Mouse (Mus musculus) intestine, embryonic 16.5 days (tissue): Measurements from ENCODE around the gene Casq1. TPM values are rescaled to one million over a fixed set of nuclear protein-coding genes. Genes with fewer than 3 reads are reported as not detected.
A peak's percentile ranks its signal among the peaks of the same experiment; 100 is the strongest.

Experiments used
- ATAC-seq: fragments of 200-750 bp; cut with Nextera tagmentation; 2 replicates; pipeline ENCODE4 v1.8.0; 2017; ENCODE audit warnings: moderate TSS enrichment, moderate library complexity
- H3K27ac ChIP-seq: fragments of 300-500 bp; sonication (generic); 2 replicates; pipeline ENCODE4 v1.5.1; 2014; ENCODE audit warnings: mild to moderate bottlenecking, low read length
- H3K27me3 ChIP-seq: fragments of 300-500 bp; sonication (generic); replicated peaks from 2 replicates; pipeline ENCODE4 v1.6.1; 2014; ENCODE audit warnings: low read length, control low read depth, mixed read lengths; ENCODE audit not compliant: control insufficient read depth, insufficient read depth
- H3K36me3 ChIP-seq: fragments of 300-500 bp; sonication (generic); 2 replicates; pipeline ENCODE4 v1.6.1; 2014; ENCODE audit warnings: low read length, control low read depth; ENCODE audit not compliant: control insufficient read depth, insufficient read depth
- H3K4me1 ChIP-seq: fragments of 300-500 bp; sonication (generic); 2 replicates; pipeline ENCODE4 v1.6.1; 2014; ENCODE audit warnings: low read length, control low read depth, mixed read lengths; ENCODE audit not compliant: control insufficient read depth, insufficient read depth
- H3K4me2 ChIP-seq: fragments of 300-500 bp; sonication (generic); 2 replicates; pipeline ENCODE4 v1.6.1; 2014; ENCODE audit warnings: low read depth, low read length, control low read depth
- H3K4me3 ChIP-seq: fragments of 300-500 bp; sonication (generic); 2 replicates; pipeline ENCODE4 v1.5.1; 2014; ENCODE audit warnings: mild to moderate bottlenecking, low read length
- H3K9ac ChIP-seq: fragments of 300-500 bp; sonication (generic); 2 replicates; pipeline ENCODE4 v1.6.1; 2014; ENCODE audit warnings: low read depth, low read length
- H3K9me3 ChIP-seq: fragments of 300-500 bp; sonication (generic); 2 replicates; pipeline ENCODE4 v1.6.1; 2016; ENCODE audit warnings: low read length, control low read depth; ENCODE audit not compliant: control insufficient read depth
- WGBS: fragments of 180-500 bp; shearing (Covaris S2); extraction: QIAGEN DNeasy Blood & Tissue Kit; methylation state at CpG from one replicate; pipeline ENCODE4 v1.1.7; 2014; 5-methylcytosine and 5-hydroxymethylcytosine counted together
- polyA plus RNA-seq: library from polyadenylated mRNA; unstranded; fragments of >200 nt; fragmentation: Nextera tagmentation; extraction: Ambion mirVana; gene quantifications from 2 replicates; pipeline ENCODE4 v1.2.1, GENCODE M21; 2015

Casq1 gene
- polyA plus RNA-seq, 1 experiment from 2014 or later: 24.1 TPM

DNA sequence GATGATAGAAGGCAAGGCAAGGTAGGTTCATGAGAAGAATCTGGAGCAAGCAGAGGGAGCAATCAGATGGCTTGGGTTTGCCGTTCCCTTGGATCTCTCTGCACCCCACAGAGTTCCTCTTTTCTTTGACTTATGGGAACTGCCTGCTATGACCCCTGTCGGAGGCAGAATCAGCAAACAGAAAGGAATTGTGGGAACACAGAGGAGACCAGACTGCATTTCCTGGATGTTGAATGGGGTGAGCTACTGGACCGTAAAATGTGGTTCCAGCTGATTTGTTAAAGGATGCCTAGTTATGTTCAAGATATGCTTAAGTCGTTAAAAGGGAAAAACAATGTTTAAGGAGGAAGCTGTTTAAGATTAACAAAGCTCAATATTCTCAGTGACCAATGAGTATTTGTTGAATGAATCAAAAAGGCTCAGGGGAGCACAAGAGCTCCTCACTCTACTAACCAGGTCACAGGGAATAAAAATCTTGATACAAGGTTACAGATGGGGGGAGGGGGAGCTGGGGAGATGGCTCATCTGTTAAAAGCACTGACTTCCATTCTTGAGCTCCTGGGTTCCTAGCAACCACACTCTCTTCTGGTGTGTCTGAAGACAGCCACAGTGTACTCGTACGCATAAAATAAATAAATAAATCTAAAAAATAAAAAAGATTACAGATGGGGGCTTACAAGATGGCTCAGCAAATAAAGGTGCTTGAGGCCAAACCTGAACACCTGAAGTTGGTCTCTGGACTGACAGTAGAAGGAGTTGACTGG is 21.5 kb upstream of the Casq1 start:
- Histone ChIP-seq H3K4me1 (no peaks in the 10 kb centered on the region), H3K9ac (no peak overlapping the region), H3K4me2 (no peak overlapping the region), H3K27ac (no peak overlapping the region), H3K4me3 (no peak overlapping the region), H3K36me3 (no peaks in the 10 kb centered on the region), H3K9me3 (no peaks in the 10 kb centered on the region), H3K27me3 (peaks cover 5% of the 10 kb centered on the region; the same call in 1 of the 2 replicates)
- WGBS: 62% methylated on average over 6 of the region's 6 CpGs
- ATAC-seq: no peak

DNA sequence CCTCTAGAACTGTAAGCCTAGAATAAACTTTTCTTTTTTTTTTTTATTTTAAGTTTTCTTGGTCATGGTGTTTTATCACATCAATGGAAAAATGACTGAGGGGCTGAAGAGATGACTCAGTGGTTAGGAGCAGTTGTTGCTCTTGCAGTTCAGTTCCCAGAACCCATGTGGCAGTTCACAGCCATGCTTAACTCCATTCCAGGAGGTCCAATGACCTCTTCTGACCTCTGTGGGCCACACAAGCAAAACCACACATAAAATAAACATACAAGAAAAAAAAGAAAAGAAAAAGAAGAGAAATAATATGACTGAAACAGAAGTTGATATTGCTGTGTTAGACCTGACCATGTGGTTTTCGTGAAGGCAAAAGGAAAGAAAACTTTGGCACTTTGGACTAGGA is 9.5 kb upstream of the Casq1 start:
- WGBS: 92% methylated on average over 1 of the region's 1 CpGs
- Histone ChIP-seq H3K27ac (no peak overlapping the region), H3K36me3 (no peaks in the 10 kb centered on the region), H3K9ac (no peak overlapping the region), H3K4me2 (no peak overlapping the region), H3K27me3 (no peaks in the 10 kb centered on the region), H3K4me3 (no peak overlapping the region), H3K9me3 (no peaks in the 10 kb centered on the region), H3K4me1 (no peaks in the 10 kb centered on the region)
- ATAC-seq: no peak

DNA sequence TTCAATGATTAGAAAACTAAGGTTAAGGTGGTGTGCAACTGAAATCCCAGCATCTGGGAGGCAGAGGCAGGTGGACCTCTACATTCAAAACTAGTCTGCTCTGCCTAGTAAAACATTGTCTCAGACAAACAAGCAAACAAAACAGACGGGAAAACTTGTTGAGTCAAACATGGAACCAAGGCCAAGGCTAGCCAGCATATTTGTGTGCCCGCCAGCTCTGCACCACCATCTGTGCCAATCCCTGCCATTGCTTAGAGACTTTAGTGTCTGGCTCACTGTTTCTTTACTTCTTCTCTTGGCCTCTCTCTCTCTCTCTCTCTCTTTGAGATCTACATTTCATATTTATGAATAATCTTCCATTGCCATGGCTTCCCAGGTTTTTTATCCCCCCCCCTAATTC is 8.5 kb upstream of the Casq1 start:
- 80% methylated on average over 2 of the region's 2 CpGs for WGBS
- H3K27ac ChIP-seq: no peak overlapping the region
- no peak for ATAC-seq
- H3K36me3 ChIP-seq: no peaks in the 10 kb centered on the region
- no peak overlapping the region for H3K4me2 ChIP-seq
- no peak overlapping the region for H3K4me3 ChIP-seq
- no peak overlapping the region for H3K9ac ChIP-seq
- no peaks in the 10 kb centered on the region for H3K27me3 ChIP-seq
- no peaks in the 10 kb centered on the region for H3K9me3 ChIP-seq
- no peaks in the 10 kb centered on the region for H3K4me1 ChIP-seq

DNA sequence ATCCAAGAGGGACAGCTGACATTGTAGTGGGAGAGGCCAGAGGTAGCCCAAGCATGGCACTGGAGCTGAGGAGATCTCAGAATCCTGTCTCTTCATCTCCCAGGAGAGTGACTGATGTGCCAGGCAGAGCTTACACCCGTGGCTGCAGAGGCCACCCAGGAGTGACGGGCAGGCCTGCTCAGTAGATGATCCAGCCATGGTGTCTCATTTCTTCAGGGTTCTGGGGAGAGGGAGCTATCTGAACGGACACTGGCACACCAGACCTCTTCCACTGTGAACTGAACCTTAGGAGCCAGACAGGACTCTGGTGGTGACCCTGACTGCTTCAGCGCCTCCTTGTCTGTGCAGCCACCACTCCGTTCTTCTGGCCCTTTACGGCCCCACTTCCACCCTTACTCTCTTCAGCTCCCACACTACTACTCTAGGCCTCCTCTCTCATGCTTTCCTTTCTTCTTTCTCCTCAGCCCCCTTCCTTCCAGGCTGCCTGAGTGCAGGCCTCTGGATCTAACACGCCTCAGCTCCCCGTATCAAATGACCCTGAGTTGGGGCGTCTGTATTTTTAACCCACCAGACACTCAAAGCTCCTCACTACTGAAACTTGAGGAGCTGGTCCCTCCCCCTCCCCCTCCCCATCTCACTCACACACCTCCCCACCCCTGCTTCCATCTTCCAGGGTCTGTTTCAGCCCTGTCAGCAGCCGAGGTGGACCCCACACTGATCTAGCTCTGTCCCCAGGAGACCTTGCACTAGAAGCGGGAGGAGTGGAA is 1.8 kb upstream of the Casq1 start:
- Histone ChIP-seq H3K4me2 (no peak overlapping the region), H3K4me3 (no peak overlapping the region), H3K9me3 (no peaks in the 10 kb centered on the region), H3K9ac (no peak overlapping the region; the same call in 1 of the 2 replicates), H3K27ac (peak overlapping the region; percentile 46), H3K27me3 (no peaks in the 10 kb centered on the region), H3K36me3 (no peaks in the 10 kb centered on the region), H3K4me1 (peaks cover 18% of the 10 kb centered on the region)
- WGBS: 49% methylated on average over 11 of the region's 11 CpGs
- no peak for ATAC-seq

DNA sequence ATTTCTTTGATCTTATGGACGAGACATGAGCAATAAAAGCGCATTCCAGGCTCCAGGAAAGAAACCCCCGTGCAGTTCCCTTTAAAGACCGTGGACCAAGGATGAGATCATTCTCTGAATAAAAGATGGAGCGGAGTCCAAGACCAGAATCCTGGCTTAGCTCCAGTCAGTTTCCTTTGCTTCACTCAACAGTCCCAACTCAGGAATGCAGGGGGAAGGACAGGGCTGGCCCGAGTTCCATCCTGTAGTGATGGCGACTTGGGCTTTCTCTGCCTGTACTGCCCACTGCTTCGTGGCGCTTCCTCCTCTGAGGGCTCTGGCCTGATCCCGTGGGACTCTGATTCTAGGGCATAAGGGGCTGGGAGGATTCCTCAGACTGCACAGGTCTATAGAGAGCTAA is 746 bp upstream of the Casq1 start:
- H3K27ac ChIP-seq: peak overlapping the region; percentile 59
- 32% methylated on average over 10 of the region's 10 CpGs for WGBS
- no peaks in the 10 kb centered on the region for H3K27me3 ChIP-seq
- no peaks in the 10 kb centered on the region for H3K9me3 ChIP-seq
- H3K9ac ChIP-seq: no peak overlapping the region
- peak; percentile 70 for ATAC-seq
- H3K4me2 ChIP-seq: no peak overlapping the region
- H3K36me3 ChIP-seq: no peaks in the 10 kb centered on the region
- H3K4me3 ChIP-seq: no peak overlapping the region
- H3K4me1 ChIP-seq: peaks cover 18% of the 10 kb centered on the region

DNA sequence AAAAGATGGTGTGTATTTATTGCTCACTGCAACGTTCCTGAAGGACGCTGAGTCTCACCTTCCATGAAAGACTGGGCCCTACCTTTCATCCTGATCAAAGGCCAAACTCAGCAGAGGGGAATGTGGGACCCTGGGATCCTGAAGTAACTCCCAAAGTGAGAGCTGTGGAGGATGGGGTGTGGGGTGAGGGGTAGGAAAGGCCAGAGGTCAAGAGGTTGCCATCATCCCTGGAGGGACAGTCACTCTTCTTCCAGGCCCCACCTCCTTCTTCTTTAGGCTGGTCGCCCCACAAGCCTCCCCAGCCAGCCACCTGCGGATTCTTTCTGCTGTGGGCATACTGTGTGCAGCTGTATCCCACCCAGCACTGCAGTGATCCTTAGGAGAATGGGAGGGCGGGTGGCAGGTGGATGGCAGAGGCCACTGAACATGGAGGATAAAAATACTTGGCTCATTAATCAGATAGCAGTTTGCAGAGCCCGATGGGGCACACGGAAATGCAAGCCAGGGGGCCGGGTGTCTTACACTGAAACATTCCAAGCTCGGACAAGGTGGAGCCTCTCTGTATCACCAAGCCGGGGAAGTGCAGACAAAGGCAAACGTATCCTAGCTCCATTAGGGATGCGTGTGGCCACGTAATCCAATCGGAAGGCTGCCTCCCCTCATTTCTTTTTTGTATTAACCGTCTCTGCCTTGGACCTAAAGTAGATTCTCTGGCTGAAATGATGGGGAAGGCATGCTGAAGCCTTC is 1.3 kb downstream of the Casq1 start:
- Histone ChIP-seq H3K4me2 (no peak overlapping the region), H3K27ac (no peak overlapping the region), H3K9ac (no peak overlapping the region), H3K36me3 (no peaks in the 10 kb centered on the region), H3K27me3 (no peaks in the 10 kb centered on the region), H3K4me1 (peaks cover 18% of the 10 kb centered on the region), H3K9me3 (no peaks in the 10 kb centered on the region), H3K4me3 (no peak overlapping the region)
- 58% methylated on average over 15 of the region's 15 CpGs for WGBS
- ATAC-seq: no peak

DNA sequence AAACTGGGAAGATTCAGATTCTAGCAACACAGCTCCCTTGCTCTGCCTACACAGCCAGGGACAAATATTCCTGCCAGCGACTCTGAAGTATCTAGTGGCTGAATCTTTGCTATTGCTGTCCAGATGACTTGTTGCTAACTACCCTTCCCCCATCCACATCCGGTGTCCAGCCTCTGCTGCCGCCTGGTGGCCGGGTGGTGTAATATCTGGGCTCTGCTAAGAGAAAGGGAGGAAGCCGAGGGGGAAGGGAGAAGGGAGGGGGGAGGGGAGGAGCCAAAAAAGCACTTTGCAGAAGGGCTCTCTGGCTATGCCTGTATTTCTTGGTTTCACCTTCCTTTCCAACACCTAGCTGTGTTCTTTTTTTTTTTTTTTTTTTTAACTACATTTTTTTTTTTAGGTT is 2.5 kb downstream of the Casq1 start:
- peak overlapping the region; percentile 22; the same call in 1 of the 2 replicates for H3K4me3 ChIP-seq
- H3K27me3 ChIP-seq: no peaks in the 10 kb centered on the region
- peak overlapping the region; percentile 72 for H3K27ac ChIP-seq
- peak overlapping the region; percentile 47 for H3K4me2 ChIP-seq
- H3K9ac ChIP-seq: peak overlapping the region; percentile 56
- H3K36me3 ChIP-seq: no peaks in the 10 kb centered on the region
- H3K4me1 ChIP-seq: peaks cover 18% of the 10 kb centered on the region
- peak; percentile 58 for ATAC-seq
- no peaks in the 10 kb centered on the region for H3K9me3 ChIP-seq
- WGBS: 0% methylated on average over 5 of the region's 5 CpGs

DNA sequence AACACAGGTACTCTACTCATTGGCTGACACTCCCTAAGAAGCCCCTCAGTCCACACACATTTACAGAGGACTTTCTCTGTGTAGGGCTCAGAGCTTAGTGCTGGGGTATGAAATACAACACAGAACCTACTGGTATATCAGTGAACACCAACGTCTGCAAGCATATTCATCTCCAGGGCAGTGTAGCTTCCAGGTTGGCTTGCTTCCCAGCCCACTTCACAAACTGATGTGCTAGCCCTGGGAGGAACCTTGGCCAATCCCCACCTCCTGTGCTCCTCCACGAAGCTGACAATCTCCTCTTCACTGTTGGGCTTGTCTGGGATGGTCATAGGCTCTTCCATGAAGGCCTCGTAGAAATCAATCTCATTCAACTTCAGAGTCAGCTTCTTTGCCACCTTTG is 4.9 kb downstream of the Casq1 start:
- WGBS: 43% methylated on average over 3 of the region's 3 CpGs
- H3K9ac ChIP-seq: no peak overlapping the region

DNA sequence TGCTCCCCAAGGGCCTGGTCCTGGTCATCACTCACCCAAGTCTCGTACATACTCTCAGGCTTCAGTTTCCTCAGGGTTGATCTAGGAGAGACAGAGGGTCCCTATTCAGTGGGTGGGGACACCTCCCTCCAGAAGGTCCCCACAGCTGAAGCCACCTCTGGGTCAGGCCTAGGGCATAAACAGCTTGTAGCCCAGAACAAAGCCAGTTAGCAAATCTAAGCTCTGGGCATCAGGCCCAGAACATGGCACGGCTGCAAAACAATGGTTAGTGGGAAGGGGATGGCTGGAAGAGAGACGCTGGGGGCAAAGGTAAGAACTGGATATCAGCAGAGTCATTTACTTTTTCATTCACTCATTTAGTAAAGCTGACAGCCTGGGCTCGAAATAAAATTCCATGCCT is 5.9 kb downstream of the Casq1 start:
- no peaks in the 10 kb centered on the region for H3K36me3 ChIP-seq
- H3K4me1 ChIP-seq: peaks cover 8% of the 10 kb centered on the region; the same call in 1 of the 2 replicates
- WGBS: 71% methylated on average over 4 of the region's 4 CpGs
- no peak overlapping the region for H3K9ac ChIP-seq
- ATAC-seq: no peak
- no peak overlapping the region for H3K27ac ChIP-seq
- H3K9me3 ChIP-seq: no peaks in the 10 kb centered on the region
- H3K4me3 ChIP-seq: no peak overlapping the region
- no peaks in the 10 kb centered on the region for H3K27me3 ChIP-seq
- no peak overlapping the region for H3K4me2 ChIP-seq

More for the DNA sequence above, 4.9 kb downstream of the Casq1 start:
- Histone ChIP-seq H3K27me3 (no peaks in the 10 kb centered on the region), H3K9me3 (no peaks in the 10 kb centered on the region), H3K36me3 (no peaks in the 10 kb centered on the region), H3K27ac (no peak overlapping the region), H3K4me2 (no peak overlapping the region), H3K4me3 (no peak overlapping the region), H3K4me1 (peaks cover 11% of the 10 kb centered on the region)
- ATAC-seq: no peak
